Mouse (Mus musculus) lung, postnatal 10 days (tissue): ENCODE data around the gene Fcrla.
A peak's percentile ranks its signal among the peaks of the same experiment; 100 is the strongest.

Experiments used
- DNase-seq: peaks from one replicate; pipeline ENCODE4 v3.0.0; 2021

Fcrla gene

DNA sequence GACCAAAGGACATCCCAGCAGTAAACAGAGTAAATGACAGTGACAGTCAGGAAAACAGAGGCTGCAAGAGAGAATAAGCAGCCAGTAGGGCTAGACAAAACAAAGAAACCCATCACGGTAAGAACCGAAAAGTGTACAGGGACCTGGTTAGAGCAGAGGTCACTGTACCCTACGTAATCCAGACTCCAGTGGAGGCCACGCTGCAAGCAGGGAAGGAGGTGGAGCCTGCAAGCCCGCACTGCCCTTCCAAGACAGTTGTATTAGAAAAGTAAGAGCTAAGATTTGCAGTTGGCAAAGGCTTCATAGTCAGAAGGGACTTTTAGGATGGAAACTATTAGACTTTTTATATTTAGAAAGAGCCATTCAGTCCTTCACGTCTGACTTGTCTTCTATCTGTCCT, 442 bp downstream of the Fcrla start:
- DNase-seq: no peak

DNA sequence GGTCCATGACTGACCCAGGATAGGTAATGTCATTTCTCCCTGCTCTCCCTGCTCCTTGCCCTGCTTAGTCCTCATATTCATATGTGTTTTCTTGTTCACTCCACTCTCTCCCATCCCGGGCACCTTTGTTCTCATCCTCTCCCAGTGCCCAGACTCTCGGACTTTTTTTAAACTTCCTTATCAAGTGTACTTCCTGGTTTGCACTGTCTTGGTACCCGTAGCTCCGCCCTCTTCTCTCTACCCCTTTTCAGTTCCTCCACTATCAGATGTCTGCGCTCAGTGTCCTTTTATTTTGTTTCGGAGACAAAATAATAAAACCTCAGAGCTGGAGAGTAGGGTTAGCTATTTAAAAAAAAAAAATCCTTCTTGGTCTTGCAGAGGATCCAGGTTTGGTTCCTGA, 2.9 kb downstream of the Fcrla start:
- peak; percentile 16 for DNase-seq

DNA sequence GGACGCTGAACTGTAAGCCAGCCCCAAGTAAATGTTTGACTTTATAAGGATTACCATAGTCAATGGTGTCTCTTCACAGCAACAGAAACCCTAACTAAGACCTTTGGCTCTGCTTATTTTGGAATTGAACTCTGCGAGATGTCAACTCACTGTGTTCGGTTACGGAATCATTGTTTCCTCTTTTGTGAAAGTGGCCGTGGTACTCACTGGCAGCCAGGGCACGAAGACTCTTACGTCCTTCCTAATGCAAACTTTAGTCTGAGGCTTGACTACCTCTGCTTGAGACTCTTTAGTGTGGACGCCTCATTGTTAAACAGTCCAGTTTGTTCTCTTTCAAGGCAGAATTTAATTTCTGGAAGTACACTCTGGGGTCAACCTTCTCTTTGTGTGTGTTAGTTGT, 8.1 kb downstream of the Fcrla start:
- no peak for DNase-seq

DNA sequence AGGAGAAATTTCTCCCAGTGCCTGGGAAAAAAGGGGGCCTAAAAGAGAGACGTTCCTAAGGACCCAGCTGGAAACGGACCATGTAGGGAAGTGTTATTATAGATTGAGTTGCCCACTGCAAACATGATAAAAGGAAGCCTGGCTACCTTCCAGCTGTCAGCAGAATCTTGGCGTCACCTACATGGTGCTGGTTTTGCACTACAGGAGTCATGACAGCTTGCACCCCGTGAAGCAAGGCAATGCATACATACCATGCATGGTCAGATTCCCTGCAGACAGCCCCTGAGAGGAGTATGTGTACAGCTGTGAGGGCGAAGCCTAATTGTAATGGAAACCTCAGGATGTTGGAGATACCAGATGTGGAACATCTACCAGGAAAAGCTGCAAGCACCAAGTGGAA, 11.7 kb downstream of the Fcrla start:
- no peak for DNase-seq

DNA sequence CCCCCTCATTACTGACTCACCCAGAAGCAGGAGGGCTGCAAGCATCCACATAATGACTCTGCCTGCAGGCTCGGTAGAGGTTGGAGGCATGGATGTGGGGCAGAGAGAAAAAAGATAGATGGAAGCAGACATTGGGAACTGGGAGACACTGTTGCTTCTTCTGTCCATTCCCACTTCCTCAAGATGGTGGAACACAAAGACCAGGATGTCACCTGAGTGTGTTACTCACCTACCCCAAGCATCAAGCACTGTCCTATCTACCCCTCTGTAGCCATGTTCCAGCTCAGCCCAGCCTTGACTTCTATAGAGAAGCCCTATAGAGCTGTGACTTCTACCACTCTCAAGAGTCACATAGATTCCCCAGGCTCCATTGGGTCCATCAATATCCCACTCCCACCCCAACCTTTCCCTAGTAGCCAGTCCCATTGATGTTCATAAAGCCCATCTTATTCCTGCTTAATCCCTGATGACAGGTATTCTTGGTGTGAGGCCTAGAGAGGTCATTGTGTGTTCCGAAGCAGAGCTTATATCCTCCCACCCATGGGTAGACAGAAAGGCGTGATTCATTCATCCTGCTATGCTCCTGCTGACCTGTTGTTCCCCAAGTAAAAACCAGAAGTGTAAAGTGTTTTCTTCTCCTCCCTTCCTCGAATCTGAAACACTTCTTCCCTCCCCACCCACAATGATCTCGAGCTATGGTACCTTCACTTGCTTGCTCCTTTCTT, 14.3 kb downstream of the Fcrla start, which contains the start of gene Fcrlb:
Fcrlb (minus strand) TSS at position 51 of the 725 bp plus-strand sequence.
- no peak for DNase-seq

DNA sequence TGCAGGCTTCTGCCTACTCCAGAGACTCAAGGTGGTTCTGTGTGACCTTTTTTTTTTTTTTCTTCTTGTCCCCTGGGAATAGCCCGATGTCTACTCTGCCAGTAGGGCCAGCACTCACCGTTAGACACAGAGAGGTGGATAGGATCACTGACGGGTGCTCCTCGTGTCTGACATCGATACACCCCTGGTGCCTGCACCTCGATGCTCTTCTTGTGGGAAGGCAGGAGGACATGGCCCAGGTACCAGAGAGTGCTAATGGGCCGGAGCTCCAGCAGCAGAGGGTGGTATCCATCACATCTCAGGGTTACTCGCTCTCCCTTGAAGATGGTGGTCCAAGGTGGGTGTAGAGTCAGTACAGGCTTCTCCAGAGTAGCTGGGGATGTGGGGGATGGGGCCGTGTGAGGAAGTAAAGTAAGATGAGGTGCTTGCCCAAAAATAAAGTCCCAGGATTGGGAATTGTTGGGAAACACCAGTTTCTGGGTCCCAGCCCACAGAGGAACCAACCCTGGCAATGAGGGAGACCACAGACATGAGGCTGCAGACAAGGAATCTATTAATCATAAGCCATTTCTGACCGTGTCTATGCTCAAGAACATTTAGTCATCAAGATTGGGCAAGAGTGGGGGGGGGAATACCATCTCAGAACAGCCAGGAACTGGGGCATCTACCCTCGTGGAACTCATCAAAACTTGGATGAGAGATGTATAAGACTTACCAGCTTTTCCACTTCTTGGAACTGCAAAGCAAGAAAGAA, 15.3 kb downstream of the Fcrla start:
- DNase-seq: no peak

DNA sequence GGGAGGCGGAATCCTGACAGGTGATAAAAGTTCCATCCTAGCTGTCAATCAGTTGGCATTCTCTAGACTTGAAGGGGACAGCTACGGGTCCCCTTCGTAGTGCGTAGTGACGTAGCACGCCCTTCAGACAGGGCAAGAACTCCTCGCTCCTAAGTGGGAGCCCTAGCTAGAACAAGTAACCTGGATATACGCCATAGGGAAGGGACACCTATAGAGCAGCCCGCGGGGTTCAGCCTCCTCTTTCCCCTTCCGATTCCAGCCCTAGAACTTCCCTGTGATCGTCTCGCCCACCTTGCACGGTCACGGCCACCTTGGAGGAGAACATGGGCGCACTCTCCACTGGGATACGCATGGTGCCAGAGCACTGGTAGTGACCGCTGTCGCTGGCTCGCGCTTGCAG, 19.0 kb downstream of the Fcrla start:
- no peak for DNase-seq

DNA sequence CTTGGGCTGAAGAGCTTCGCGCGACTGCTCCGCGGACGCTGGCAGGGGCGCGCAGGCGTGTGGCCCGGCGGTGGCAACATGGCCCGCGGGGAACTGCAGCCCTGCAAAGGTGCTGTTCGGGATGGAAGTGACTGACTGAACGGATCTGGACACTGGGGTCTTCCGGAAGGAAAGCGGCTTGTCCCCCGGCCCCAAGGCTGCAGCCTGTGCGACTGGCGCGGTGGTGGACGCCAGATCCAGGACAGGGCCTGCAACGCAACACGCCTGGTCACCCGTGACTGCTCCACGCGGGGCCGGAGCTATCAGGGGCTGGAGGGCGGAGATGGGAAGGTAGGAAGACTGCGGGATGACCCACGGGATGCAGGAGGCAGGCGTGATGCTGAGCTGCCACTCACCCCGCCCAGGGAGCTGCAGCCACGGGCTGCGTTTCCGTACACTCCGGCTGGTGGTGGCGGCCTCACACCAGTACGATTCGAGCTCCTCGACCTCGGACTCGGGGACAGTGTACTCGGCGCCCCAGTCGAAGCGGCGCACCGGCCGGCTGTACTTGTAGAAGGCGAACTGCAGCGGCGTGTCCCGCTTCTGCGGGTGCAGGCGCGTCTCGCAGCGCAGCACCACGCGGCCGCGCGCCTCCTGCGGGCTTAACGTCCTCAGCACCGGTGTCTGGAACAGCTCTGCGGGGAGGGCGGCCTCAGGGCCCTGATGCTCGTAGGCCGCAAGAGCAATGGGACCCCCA, 19.8 kb downstream of the Fcrla start:
- peak; percentile 22 for DNase-seq

DNA sequence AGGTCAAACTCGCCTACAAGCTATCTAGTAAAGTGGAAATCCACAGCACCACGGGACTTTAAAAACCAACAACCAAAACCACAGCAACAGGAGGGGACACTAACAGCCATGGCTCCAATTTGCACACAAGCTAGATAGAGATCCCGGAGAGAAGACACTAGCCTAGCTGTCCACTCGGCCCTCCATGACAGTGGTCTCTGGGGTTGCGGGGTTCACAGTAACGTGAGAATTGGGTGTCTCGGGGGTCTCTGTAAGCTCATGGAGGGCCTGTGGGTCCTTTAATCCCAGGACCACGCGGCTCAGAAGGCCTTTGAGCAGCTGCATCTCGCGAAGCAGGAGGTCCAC, 20.3 kb downstream of the Fcrla start:
- DNase-seq: no peak

DNA sequence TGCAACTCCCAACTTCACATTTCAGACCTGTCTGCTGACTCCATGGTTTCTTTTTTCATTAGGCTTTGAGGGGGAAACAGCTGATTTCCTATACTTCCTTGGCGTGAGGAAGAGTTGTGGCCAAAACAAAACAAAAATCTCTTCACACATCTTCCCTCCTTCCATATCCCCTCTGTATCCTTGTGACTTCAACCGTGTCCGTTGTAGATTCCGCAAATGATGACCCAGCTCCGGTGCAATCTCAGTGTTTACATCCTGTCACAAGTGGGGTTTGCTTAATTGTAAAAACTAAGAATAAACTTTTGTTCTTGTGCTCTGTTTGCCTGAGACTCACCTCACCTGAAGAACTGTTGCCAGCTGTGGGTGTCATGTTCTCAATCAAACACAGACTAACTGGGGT, 23.9 kb downstream of the Fcrla start:
- DNase-seq: no peak

DNA sequence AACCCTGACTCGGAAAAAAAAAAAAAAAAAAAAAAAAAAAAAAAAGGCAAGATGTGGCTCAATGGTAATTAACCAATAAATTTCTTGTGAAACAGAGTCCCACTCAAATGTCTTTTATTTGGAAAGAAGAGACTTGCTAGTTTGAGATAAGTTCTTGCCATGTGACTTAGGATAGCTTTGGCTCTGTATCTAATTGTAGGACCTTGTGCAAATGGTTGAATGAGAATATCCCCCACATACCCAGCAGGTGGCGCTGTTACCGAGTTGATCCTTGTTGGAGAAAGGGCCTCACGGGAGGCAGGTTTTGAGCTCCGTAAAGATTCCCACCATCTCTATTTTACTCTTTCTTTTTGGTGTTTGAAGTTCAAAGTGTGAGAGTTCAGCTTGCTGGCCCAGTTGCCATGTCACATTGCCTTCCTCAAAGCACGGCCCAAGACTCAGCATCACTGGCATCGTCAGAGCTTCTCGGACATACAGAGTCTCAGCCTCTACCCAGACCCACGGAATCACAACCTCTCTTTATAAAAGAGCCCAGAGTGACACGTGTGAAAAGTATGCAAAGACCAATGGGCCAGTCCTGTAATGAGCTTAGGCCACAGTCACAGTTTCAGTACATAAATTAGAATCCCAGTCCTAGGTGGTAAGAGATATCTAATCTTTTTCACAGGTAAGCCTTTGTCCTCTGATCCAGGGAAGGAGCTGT, 25.7 kb downstream of the Fcrla start:
- DNase-seq: peak; percentile 90

DNA sequence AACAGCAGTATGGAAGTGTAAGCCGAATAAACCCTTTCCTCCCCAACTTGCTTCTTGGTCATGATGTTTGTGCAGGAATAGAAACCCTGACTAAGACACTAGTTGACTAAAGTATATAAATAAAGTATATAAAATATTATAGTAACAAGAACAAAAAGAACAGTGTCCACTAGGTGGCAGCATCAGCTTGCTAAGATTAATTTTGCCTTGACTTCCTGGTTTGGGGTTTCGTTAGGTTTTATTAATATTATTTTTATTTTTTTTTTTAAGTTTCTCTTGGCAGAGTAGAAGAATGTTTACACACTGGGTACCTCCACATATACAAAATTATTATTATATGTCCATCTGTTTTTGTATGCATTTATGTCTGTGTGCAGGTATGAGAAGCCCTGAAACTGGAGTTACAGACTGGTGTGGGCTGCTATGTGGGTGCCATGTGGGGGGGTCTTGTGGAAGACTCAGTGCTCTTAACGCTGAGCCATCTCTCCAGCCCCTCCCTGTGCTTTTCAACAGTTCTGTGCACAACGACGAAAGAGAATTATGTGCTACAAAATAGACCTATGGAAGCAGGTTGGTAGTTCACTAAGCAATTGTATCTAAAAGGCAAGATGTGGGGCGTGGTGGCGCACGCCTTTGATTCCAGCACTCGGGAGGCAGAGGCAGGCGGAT, 26.4 kb downstream of the Fcrla start:
- DNase-seq: peak; percentile 75

DNA sequence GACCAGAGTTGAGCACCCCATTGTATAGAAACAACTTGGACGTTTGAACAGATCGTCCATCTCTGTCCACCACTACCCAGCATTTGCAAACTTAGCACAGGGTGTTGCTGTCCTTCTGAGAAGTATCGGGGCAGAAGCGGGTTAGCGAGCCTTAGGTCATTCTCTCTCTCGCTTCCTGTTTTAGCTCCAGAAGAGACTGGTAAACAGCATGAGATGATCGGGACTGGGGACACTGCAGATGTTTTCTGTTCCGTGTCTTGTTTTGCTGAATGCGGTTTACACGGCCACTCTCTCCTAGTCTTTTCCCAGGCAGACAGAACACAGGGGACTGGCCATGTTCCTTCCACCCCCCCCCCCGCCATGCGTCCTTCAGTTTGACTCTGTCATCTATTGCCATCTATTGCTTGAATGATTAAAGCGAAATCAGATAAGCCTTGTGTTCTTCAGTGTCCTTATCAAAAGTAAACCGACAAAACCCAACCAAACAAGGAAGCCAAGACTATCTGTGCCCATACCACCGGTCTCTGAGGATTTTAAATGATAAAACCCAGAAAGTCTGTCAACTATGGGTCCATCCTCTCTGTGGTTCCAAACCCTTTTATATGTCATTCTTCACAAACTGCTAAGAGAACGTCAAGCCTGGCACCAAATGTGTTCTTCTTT, 28.8 kb downstream of the Fcrla start:
- DNase-seq: no peak

DNA sequence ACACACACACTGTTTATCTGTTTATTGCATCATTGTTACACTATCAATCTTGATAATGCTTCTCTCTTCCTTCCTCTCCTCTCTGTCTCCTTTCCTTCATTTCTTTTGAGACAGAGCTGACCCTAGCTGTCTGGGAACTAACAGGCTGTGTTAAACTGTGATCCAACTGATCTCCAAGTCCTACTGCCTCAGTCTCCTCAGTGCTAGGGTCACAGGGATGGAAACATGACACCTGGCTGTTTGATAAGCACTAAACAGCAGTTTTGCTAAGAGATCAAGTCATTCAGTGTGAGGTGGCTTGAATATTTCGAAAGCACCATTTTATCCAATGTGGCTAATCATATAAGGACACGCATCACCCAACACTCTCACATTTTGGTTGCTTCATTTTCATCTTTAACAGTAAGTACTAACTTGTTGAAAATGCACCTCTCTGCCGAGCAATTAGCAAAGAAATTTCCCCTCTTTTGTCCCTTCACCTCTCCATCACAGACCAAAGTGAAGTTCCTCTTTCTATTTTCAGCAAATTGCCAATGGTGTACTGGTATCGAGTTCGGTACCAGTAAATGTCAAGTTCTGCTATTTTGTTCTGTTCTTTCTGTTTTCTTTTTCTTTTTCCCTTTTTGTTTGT, 30.6 kb downstream of the Fcrla start:
- no peak for DNase-seq

DNA sequence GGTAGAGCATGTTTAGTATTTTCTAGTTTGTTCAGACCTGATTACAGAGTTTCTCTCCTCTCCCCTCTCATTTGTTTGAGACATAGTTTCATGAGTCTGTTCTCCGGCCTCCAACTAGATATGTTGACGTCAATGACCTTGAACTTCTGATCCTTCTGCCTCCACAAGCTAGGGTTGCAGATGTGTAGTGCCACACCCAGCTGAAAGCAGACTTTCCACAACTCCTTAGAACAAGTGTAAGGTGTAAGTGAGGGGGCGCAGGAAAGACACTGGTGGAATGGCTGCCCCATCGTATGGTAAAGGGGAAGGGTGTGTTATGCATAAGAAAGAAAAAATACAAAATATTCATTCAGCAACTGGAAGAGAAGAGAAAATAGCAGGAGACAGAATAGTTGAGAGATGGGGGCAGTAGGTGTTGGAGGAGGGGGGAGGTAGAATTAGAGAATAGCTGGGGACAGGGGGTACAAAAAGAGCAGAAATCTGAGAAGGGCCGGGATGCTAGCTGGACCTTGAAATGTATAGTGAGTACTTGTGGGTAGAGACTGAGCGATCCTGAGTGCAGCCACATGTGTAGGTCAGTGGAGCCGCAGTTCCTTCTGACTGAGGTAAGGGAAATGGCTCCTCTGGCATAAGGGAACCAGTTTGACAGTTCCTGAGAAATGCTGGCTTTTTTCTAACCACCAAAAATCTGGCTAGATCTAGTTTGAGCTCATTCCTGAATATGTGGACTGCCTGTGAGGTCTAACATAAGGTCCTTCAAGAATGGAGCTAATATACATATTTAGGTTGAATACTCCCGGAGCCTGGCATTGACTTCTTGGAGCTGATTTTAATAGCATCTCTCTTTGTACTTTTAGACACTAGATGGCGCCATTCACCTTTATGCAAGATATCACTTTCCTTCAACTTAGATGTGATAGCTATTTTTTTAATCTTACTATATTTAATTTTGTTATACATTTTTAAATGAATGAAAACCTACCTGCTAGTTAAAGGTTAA, 32.5 kb downstream of the Fcrla start:
- DNase-seq: peak; percentile 35

DNA sequence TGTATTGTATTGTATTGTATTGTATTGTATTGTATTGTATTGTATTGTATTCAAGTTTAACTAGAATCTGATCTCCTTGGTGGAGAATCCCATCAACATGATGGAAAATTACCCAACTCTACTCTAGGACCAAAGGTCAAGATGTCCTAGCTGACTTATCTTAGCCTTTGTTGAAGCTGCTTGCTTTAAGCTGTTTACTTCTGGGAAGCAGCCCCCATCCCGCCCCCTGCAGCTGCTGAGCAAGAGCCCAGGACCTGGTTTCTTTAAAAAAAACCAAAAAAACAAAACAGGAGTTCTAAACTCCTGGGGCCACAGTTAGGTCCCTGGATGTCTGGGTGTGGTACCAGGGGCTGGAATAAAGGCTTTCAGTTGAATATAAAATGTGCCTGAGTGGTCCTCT, 35.1 kb downstream of the Fcrla start:
- no peak for DNase-seq

DNA sequence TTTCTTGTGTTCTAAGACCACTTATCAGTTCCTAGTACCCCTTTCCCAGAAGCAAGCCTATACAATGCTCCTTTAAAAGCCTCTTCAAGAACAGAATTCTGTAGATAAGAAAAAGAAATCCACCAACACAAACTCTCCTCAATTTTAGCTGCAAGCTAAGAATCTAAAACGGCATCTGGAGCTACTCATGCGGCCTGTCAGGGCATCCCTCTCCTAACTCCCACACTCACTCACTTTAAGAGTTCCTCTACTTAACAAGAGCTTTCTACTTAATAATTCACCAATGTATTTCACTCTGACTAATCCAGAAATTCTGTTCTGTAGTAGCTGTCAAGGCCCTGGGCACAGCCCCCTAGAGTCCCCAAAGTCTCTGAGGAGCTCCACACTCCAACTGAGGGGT, 35.7 kb downstream of the Fcrla start:
- DNase-seq: no peak

DNA sequence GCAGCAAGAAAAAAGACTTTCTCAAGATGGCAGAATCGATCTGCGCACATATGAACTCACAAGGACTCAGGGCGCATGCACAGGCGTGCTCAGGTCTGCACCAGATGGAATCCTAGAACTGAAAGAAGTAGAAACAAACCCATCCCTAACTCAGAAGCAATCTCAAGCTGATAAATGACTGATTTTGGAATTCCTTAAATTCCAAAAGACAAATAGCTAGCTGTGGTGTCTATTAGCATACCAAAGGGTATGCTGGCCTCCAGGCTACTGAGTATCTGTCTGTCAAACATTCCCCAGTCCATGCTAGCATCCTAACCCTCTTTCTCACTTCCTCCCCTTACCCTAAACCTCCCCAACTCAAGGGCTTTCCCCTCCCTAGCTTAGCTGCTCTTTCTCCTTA, 38.1 kb downstream of the Fcrla start:
- DNase-seq: no peak

DNA sequence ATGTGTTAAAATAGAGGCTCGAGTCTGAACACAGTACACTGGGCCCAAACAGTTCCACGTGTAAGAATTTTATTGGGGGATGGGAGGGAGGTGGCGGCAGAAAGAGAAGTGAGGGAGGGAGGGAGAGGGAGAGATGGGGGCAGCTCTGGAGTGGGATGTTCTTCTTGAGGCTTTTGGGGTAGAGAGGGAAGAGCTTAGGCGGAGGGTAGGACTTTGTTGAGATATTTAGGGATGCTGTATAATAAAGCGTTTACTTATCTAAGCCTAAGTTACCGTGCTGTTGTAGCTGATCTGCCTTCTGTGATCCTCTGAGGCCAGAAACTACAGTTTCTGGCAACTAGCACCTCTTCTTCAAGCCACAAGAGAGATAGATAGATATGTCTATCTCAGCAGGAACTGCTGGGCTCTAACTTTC, 41.3 kb downstream of the Fcrla start:
- no peak for DNase-seq

DNA sequence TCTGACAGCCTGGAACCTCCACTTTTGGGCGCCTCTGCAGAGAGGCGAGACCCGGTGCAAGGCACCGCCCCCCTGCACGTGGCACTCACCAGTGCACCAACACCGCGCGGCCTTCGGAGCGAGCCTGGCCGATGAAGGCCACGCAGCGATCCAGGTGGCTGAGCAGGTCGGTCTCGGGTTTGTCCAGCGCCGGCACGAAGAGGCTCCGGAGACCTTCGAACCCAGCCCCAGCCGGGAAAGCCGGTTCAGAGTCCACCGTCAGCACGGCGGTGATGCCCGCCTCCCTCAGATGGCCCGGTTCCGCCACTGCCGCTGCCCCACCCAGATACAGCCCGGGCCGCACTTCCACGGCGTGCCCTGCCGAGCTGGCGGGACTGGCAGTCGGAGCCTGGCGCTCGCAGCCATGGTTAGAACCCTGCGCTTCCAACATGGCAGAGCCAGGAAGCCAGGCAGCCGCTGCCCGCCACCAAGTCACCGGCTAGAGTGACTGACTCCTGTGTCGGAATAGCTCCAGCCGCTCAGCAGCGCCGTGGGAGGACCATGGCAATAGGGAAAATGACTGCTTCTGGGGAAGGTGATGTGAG, 42.3 kb downstream of the Fcrla start, which contains the start of the genes Gm26620 and Dusp12:
Gm26620 (plus strand) TSS at position 88 of the 584 bp plus-strand sequence.
Dusp12 (minus strand) TSS at position 563 of the 584 bp plus-strand sequence.
- peak; percentile 89 for DNase-seq
